Mouse (Mus musculus) heart, embryonic 16.5 days (tissue): ENCODE results near the gene Rhoc. TPM values are rescaled to one million over a fixed set of nuclear protein-coding genes. Genes with fewer than 3 reads are reported as not detected.

Experiments
- ATAC-seq: fragments of 200-750 bp; cut with Nextera tagmentation; replicated peaks from 2 replicates; pipeline ENCODE4 v1.8.0; 2017; ENCODE audit warnings: moderate number of reproducible peaks; ENCODE audit not compliant: insufficient read depth, low FRiP score; ENCODE audit errors: extremely low read depth
- H3K27ac ChIP-seq: fragments of 300-500 bp; sonication (generic); 2 replicates; pipeline ENCODE4 v1.5.1; 2014; ENCODE audit warnings: mild to moderate bottlenecking, low read length, control low read depth, moderate library complexity
- H3K27me3 ChIP-seq: fragments of 300-500 bp; sonication (generic); 2 replicates; pipeline ENCODE4 v1.6.1; 2014; ENCODE audit warnings: low read length, mixed read lengths; ENCODE audit not compliant: control insufficient read depth, insufficient read depth
- H3K36me3 ChIP-seq: fragments of 300-500 bp; sonication (generic); 2 replicates; pipeline ENCODE4 v1.6.1; 2014; ENCODE audit not compliant: control insufficient read depth, insufficient read depth
- H3K4me1 ChIP-seq: fragments of 300-500 bp; sonication (generic); 2 replicates; pipeline ENCODE4 v1.6.1; 2014; ENCODE audit warnings: low read length, mixed read lengths; ENCODE audit not compliant: control insufficient read depth, insufficient read depth
- H3K4me2 ChIP-seq: fragments of 300-500 bp; sonication (generic); 2 replicates; pipeline ENCODE4 v1.6.1; 2014; ENCODE audit warnings: low read depth, mild to moderate bottlenecking, control low read depth, low read length
- H3K4me3 ChIP-seq: fragments of 300-500 bp; sonication (generic); 2 replicates; pipeline ENCODE4 v1.5.1; 2014; ENCODE audit warnings: mild to moderate bottlenecking, control low read depth, low read length
- H3K9ac ChIP-seq: fragments of 300-500 bp; sonication (generic); 2 replicates; pipeline ENCODE4 v1.6.1; 2014; ENCODE audit warnings: low read length, control low read depth
- H3K9me3 ChIP-seq: fragments of 300-500 bp; sonication (generic); replicated peaks from 2 replicates; pipeline ENCODE4 v1.6.1; 2016; ENCODE audit warnings: low read length; ENCODE audit not compliant: control insufficient read depth
- WGBS: fragments of 180-500 bp; shearing (Covaris S2); extraction: QIAGEN DNeasy Blood & Tissue Kit; methylation state at CpG from one replicate; pipeline ENCODE4 v1.1.7; 2014; 5-methylcytosine and 5-hydroxymethylcytosine counted together
- polyA plus RNA-seq: library from polyadenylated mRNA; unstranded; fragments of >200 nt; fragmentation: Nextera tagmentation; extraction: Ambion mirVana; gene quantifications from 2 replicates; pipeline ENCODE4 v1.2.1, GENCODE M21; 2015

Gene Rhoc
- polyA plus RNA-seq, 1 experiment from 2014 or later = 165 TPM

GRCm38 (mm10) chr3:104817481-104817990, 29.4 kb downstream of the Rhoc start:
- under 1% methylated on average over 46 of the region's 46 CpGs for WGBS
- Histone ChIP-seq H3K27me3 (no peaks in the 10 kb centered on the region), H3K9me3 (no peaks in the 10 kb centered on the region), H3K4me1 (peaks cover 42% of the 10 kb centered on the region), H3K36me3 (peaks cover 2% of the 10 kb centered on the region; the same call in 1 of the 2 replicates), H3K9ac (peak overlapping the region; percentile 98), H3K4me3 (peak overlapping the region; percentile 95), H3K27ac (peak overlapping the region; percentile 98), H3K4me2 (peak overlapping the region; percentile 85)
- ATAC-seq = peak; percentile 62

GRCm38 (mm10) chr3:104817991-104818748, 30.0 kb downstream of the Rhoc start, which contains the start of gene Mov10:
TSS of gene Mov10 (minus strand) at chr3:104818563.
- peak within 1 kb of the TSS; percentile 95 for H3K4me3 ChIP-seq
- ATAC-seq = peak; percentile 84
- WGBS = under 1% methylated on average over 40 of the region's 40 CpGs

GRCm38 (mm10) chr3:104818749-104819134, 30.6 kb downstream of the Rhoc start:
- peaks cover 42% of the 10 kb centered on the region for H3K4me1 ChIP-seq
- peak overlapping the region; percentile 85 for H3K4me2 ChIP-seq
- H3K4me3 ChIP-seq = peak overlapping the region; percentile 95
- peak overlapping the region; percentile 98 for H3K27ac ChIP-seq
- peaks cover 2% of the 10 kb centered on the region; the same call in 1 of the 2 replicates for H3K36me3 ChIP-seq
- no peaks in the 10 kb centered on the region for H3K27me3 ChIP-seq
- WGBS = under 1% methylated on average over 3 of the region's 3 CpGs
- H3K9me3 ChIP-seq = no peaks in the 10 kb centered on the region
- no peak for ATAC-seq
- peak overlapping the region; percentile 98 for H3K9ac ChIP-seq

More at GRCm38 (mm10) chr3:104817991-104818748, 30.0 kb downstream of the Rhoc start, which contains the start of gene Mov10:
- peak within 1 kb of the TSS; percentile 98 for H3K27ac ChIP-seq
- peaks cover 42% of the 10 kb centered on the region for H3K4me1 ChIP-seq
- no peaks in the 10 kb centered on the region for H3K27me3 ChIP-seq
- H3K4me2 ChIP-seq = peak within 1 kb of the TSS; percentile 85
- peak within 1 kb of the TSS; percentile 98 for H3K9ac ChIP-seq
- peaks cover 2% of the 10 kb centered on the region; the same call in 1 of the 2 replicates for H3K36me3 ChIP-seq
- no peaks in the 10 kb centered on the region for H3K9me3 ChIP-seq

GRCm38 (mm10) chr3:104820426-104820825, 32.3 kb downstream of the Rhoc start:
- Histone ChIP-seq H3K4me2 (no peak overlapping the region), H3K9ac (no peak overlapping the region), H3K36me3 (peaks cover 2% of the 10 kb centered on the region; the same call in 1 of the 2 replicates), H3K4me1 (peaks cover 41% of the 10 kb centered on the region), H3K4me3 (no peak overlapping the region), H3K9me3 (no peaks in the 10 kb centered on the region), H3K27ac (peak overlapping the region; percentile 49), H3K27me3 (no peaks in the 10 kb centered on the region)
- WGBS = 57% methylated on average over 1 of the region's 1 CpGs
- ATAC-seq = no peak

GRCm38 (mm10) chr3:104822413-104822812, 34.2 kb downstream of the Rhoc start:
- Histone ChIP-seq H3K4me3 (no peak overlapping the region), H3K27me3 (no peaks in the 10 kb centered on the region), H3K4me1 (peaks cover 25% of the 10 kb centered on the region), H3K9me3 (no peaks in the 10 kb centered on the region), H3K9ac (no peak overlapping the region), H3K36me3 (peaks cover 14% of the 10 kb centered on the region), H3K4me2 (no peak overlapping the region), H3K27ac (no peak overlapping the region)
- ATAC-seq = no peak
- WGBS = 87% methylated on average over 3 of the region's 3 CpGs

- Histone ChIP-seq H3K27ac (no peak overlapping the region), H3K27me3 (no peaks in the 10 kb centered on the region), H3K36me3 (peaks cover 38% of the 10 kb centered on the region), H3K9ac (no peak overlapping the region), H3K4me1 (peaks cover 2% of the 10 kb centered on the region; the same call in 1 of the 2 replicates), H3K4me2 (no peak overlapping the region), H3K4me3 (no peak overlapping the region), H3K9me3 (no peaks in the 10 kb centered on the region)
- no peak for ATAC-seq
- WGBS = 94% methylated on average over 3 of the region's 3 CpGs
These were observed 47.6 kb downstream of the Rhoc start for GRCm38 (mm10) chr3:104835797-104836196.

GRCm38 (mm10) chr3:104841049-104841448, 52.9 kb downstream of the Rhoc start:
- H3K27me3 ChIP-seq = no peaks in the 10 kb centered on the region
- no peak for ATAC-seq
- H3K9ac ChIP-seq = no peak overlapping the region
- no peak overlapping the region for H3K27ac ChIP-seq
- 93% methylated on average over 5 of the region's 5 CpGs for WGBS
- H3K36me3 ChIP-seq = peaks cover 29% of the 10 kb centered on the region
- H3K4me2 ChIP-seq = no peak overlapping the region
- H3K4me1 ChIP-seq = peaks cover 2% of the 10 kb centered on the region; the same call in 1 of the 2 replicates
- no peak overlapping the region for H3K4me3 ChIP-seq
- H3K9me3 ChIP-seq = no peaks in the 10 kb centered on the region
